Mouse (Mus musculus) thymus, postnatal 36 days (tissue): ENCODE data around the gene Spink2.
"Not testable (repeated sequence)": the region's sequence is repeated elsewhere in the genome, so short reads cannot be mapped to it uniquely, and the experiment has no call there.

Source experiments
- DNase-seq, 2 experiments: peaks; one replicate each; pipeline ENCODE4 v3.0.0; 2022; ENCODE audit warnings: mixed read lengths in 2 of 2

The Spink2 gene

GRCm38 (mm10) chr5:77193951-77194350 is 17.3 kb downstream of the Spink2 start:
- peak; percentile 70 to 77 for DNase-seq

- DNase-seq: no peak
These were observed 18.0 kb downstream of the Spink2 start for GRCm38 (mm10) chr5:77193266-77193665.

DNA sequence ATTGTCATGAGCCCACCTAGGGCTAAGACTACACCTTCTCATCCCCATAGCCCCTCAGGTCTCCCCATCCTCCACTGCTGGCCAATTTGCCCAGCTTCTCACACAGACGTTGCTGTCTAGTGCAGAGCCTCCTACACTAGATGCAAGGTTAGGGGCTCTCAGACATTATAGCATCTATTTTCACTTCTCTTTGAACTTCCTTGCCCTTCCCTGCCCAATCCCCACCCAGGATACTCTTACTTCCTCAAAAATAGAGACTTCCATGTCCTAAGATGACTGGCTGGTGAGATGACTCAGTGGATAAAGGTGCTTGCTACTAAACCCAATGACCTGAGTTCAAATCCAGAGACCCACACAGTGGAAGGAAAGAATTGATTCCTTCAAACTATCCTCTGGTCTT is 19.6 kb downstream of the Spink2 start:
- DNase-seq: no peak

- no peak for DNase-seq
These were observed 20.2 kb downstream of the Spink2 start for GRCm38 (mm10) chr5:77191106-77191505.

GRCm38 (mm10) chr5:77188738-77189137 is 22.5 kb downstream of the Spink2 start:
- DNase-seq: no peak

DNA sequence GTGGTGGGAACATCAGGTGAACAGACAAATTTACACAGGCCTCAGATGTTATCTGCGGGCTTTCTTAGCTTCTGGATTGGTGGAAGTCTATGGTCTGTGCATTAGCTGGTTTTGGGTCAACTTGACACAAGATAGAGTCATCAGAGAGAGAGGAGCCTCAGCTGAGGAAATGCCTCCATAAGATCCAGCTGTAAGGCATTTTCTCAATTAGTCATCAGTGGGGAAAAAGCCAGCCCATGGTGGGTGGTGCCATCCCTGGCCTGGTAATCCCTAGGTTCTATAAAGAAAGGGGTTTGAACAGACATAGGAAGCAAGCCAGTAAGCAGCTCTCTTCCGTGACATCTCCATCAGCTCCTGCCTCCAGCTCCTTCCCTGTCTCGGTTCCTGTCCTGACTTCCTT is 25.9 kb downstream of the Spink2 start:
- no peak for DNase-seq

DNA sequence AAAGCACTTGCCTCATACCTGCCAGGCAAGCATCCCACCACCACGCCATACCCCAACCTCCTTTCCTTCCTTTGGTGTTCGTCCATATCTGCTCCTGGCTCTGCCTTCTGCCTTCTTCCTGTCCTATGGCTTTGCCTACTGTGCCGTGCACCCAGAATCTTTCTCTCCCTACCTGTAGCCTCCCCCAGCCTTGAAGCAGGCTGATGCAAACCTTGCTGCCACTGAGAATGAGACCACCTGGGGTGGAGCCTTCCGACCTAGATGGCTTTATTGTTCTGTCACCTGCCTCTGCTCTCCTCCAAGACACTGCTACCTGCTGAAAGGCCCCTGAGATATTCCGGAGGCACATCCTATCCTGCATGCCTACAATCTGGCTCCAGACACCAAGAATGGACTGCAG is 27.4 kb downstream of the Spink2 start:
- DNase-seq: not testable (repeated sequence)

DNA sequence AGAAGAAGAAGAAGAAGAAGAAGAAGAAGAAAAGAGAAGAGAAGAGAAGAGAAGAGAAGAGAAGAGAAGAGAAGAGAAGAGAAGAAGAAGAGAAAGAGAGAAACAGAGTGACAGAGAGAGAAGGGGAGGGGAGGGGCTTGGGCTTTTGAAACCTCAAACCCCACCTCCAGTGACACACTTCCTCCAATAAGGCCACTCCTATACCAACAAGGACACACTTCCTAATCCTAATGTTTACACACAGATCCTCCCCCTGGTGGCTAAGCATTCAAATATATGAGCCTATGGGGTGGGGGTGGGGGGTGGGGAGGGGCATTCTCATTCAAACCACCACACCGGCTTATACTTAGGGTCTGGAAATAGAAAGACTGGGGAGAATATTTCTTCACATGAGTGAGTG is 27.9 kb downstream of the Spink2 start:
- DNase-seq: no peak

- DNase-seq: no peak
These were observed 29.8 kb downstream of the Spink2 start for GRCm38 (mm10) chr5:77181508-77181907.

GRCm38 (mm10) chr5:77178976-77179375 is 32.3 kb downstream of the Spink2 start:
- no peak for DNase-seq

GRCm38 (mm10) chr5:77178008-77178407 is 33.3 kb downstream of the Spink2 start:
- no peak for DNase-seq

DNA sequence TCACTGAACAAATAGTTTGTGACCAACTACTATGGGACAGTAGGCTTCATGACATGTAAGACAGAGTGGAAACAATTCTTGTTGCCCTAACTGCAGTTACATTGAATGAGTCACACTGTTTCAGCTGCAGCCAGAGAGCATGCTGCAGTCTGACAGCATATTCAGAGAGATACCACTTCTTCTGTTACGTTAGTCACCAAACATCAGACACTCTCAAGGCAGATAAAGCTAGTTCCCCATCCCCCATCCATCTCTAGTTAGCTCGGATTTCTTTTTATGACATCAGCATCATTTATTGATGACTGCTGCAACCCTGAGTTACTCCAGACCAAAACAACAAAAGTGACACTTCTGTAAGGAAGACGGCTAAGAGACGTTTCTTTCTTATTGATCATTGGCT is 36.5 kb downstream of the Spink2 start:
- no peak for DNase-seq

DNA sequence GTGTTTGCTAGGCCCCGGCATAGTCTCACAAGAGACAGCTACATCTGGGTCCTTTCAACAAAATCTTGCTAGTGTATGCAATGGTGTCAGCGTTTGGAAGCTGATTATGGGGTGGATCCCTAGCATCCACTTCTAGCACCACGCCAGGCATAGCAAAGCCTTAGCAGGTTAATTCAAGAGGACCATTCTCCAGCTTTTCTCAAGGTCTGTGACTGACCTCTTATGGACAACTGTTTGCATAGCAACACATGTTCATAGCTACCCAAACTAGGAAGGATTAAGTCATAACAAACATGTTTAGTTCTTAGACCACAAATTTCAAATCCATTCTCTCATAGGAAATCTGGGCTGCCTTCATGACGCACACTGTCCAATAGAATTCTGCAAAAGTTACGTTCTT is 40.7 kb downstream of the Spink2 start:
- no peak for DNase-seq

DNA sequence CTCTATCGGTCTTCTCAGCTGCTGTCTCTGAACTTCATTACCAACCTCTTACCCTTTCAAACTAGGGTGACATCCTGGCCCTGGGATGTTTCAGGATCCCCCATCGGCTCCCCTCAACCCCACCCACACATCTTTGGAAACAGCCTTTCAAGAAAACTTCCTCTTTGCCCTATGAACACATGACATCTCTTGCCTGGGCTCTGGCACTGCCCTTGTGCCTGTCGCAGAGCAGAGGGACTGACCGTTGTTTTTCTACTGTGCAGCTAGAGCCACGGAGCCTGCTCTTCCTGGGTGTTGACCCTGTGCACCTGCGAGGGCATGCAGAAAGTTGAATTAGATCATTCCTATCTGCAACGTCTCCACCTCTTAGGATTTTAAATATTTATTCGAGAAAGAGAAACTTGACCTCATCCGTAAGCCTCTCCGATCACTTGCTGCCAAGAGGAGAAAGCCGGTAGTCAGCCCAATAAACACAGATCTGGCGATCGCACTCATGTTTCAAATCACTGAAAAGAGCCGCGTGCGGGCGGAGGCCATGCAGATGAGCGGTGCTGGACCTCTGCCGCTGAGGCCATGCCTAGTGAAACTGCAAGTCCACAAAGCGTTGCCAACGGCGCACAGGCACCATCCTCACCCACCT is 43.8 kb downstream of the Spink2 start:
- DNase-seq: no peak

DNA sequence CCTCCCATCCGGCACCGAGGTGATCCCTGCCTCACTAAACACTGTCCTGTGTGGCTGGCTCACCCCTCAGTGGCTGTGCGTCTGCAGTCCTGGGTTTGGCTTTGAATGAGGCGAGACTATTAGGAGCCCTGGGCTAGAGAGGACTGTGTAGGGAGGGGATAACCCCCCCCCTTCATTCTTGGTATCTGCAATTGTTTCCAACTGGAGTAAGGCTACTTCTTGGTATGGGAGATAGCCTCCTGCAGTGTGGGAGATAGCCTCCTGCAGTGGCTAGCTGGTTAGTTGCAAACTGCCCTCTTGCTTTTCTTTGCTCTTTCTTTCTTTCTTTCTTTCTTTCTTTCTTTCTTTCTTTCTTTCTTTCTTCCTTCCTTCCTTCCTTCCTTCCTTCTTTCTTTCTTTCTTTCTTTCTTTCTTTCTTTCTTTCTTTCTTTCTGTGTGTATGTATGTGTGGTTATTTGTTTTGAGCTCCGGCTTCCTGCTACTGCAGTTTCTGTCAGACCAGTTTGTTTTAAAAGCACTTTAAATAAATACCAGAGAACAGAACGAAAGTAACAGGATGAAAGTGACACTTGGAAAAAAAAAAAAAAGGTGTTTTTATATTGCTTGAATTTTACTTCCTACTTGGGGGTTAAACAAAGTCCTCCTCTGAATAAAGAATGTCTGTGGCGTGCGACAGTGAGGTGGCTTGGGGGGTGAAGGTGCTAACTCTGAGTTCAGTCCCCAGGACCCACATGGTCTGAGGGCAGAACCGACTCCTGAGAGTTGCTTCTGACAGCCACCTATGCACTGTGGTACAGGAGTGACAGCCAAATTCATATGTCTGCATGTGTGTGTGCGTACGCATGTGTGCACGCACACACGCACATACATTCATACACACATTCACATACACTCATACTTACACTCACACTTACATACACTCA is 45.3 kb downstream of the Spink2 start:
- DNase-seq: no peak

GRCm38 (mm10) chr5:77163597-77163996 is 47.7 kb downstream of the Spink2 start:
- no peak for DNase-seq

- no peak for DNase-seq
These were observed 48.7 kb downstream of the Spink2 start for GRCm38 (mm10) chr5:77162566-77162965.

DNA sequence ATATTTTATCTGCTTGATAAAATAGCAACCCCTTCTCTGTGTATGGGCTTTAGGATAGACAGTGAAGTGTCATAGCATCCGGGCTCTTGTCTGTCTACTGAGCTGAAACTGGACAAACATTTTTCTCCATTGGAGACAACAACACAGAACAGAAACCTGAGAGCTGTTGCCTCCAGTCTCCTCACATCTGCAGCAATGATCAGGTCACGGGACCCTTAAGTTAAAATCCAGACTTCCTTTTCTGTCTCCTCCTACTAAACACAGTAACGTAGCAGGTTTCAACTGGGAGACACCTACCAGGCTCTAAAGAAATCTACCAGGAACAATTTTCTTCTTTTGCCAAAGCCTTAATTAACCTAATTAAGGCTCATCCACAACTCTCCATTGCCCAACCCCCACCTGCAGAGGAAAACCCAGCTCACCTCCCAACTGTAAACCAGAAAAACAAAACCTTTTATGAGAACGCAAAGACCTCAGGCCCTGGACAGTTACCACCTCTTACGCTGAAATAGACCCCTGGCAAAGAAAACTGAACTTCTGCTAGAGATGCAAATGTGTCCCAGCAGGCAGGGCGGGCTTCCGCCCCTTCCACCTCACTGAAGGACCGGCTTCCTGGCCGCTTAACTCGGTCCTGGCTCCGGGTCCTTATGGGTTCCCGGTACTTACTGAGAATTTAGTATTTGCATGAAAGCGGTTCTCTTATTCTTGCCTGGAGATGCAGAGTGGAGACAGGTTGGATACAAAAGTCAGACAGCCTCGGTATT is 53.3 kb downstream of the Spink2 start:
- DNase-seq: no peak

GRCm38 (mm10) chr5:77156938-77157337 is 54.3 kb downstream of the Spink2 start:
- DNase-seq: no peak

- DNase-seq: no peak
These were observed 55.7 kb downstream of the Spink2 start for GRCm38 (mm10) chr5:77155526-77155925.
